Mouse (Mus musculus) neural tube, embryonic 12.5 days (tissue): Measurements from ENCODE around the gene Tmem170b. TPM values are rescaled to one million over a fixed set of nuclear protein-coding genes. Genes with fewer than 3 reads are reported as not detected.

ENCODE experiments used
- polyA plus RNA-seq: library from polyadenylated mRNA; unstranded; fragments of >200 nt; fragmentation: Nextera tagmentation; extraction: Ambion mirVana; gene quantifications from 2 replicates; pipeline ENCODE4 v1.2.1, GENCODE M21; 2016

The Tmem170b gene
- polyA plus RNA-seq, 1 experiment from 2014 or later: 27.4 TPM

Other genes with a start within 250 kb of the Tmem170b start
- 28.9 and 30.7 TPM in 2 replicates for gene Nedd9, start 118.5 kb upstream of the Tmem170b start, polyA plus RNA-seq
- 0.52 and 0.56 TPM in 2 replicates for gene Adtrp, start 241.8 kb downstream of the Tmem170b start, polyA plus RNA-seq